Mouse (Mus musculus): ENCODE measurements around the gene Rnf212b.
A peak's percentile ranks its signal among the peaks of the same experiment; 100 is the strongest.

Rnf212b gene

GRCm38 (mm10) chr14:54875844-54876538, 62.0 kb downstream of the Rnf212b start:
- peak; percentile 76 for DNase-seq (ENCODE audit: low spot score)

GRCm38 (mm10) chr14:54876539-54877047, 62.7 kb downstream of the Rnf212b start:
- peak; percentile 95 for DNase-seq (ENCODE audit: low spot score)

GRCm38 (mm10) chr14:54877048-54877715, 63.2 kb downstream of the Rnf212b start, which contains the start of gene Ppp1r3e:
TSS of gene Ppp1r3e (minus strand) at chr14:54877550.
- DNase-seq (ENCODE audit: low spot score): peak; percentile 80

- DNase-seq (ENCODE audit: low spot score): peak; percentile 85
These were observed 69.4 kb downstream of the Rnf212b start, which contains the start of the genes Bcl2l2 and Gm20521 for GRCm38 (mm10) chr14:54883154-54884021. TSS of gene Bcl2l2 (plus strand) at chr14:54883377. TSS of gene Gm20521 (plus strand) at chr14:54883441.

- DNase-seq (ENCODE audit: low spot score): no peak
These were observed 70.2 kb downstream of the Rnf212b start for GRCm38 (mm10) chr14:54884022-54884712.

- no peak for DNase-seq (ENCODE audit: low spot score)
These were observed 71.4 kb downstream of the Rnf212b start for GRCm38 (mm10) chr14:54885309-54885708.

- DNase-seq (ENCODE audit: low spot score): no peak
These were observed 78.3 kb downstream of the Rnf212b start, which contains the start of gene Pabpn1 for GRCm38 (mm10) chr14:54892200-54892599. TSS of gene Pabpn1 (plus strand) at chr14:54892500.

- peak; percentile 99 for DNase-seq (ENCODE audit: low spot score)
These were observed 79.8 kb downstream of the Rnf212b start for GRCm38 (mm10) chr14:54893651-54894181.

GRCm38 (mm10) chr14:54894296-54895151, 80.6 kb downstream of the Rnf212b start:
- DNase-seq (ENCODE audit: low spot score): peak; percentile 67

- DNase-seq (ENCODE audit: low spot score): no peak
These were observed 83.5 kb downstream of the Rnf212b start for GRCm38 (mm10) chr14:54897445-54897844.

- peak; percentile 87 for DNase-seq (ENCODE audit: low spot score)
These were observed 86.4 kb downstream of the Rnf212b start for GRCm38 (mm10) chr14:54900383-54900782.

- no peak for DNase-seq (ENCODE audit: low spot score)
These were observed 89.7 kb downstream of the Rnf212b start for GRCm38 (mm10) chr14:54903641-54904040.

Measured in MN1 (cell line).